Mouse (Mus musculus) liver, adult 2 months (tissue): ENCODE measurements around the gene Trio. TPM values are rescaled to one million over a fixed set of nuclear protein-coding genes. Genes with fewer than 3 reads are reported as not detected.

Experiments
- DNase-seq: peaks from one replicate; pipeline ENCODE4 v3.0.0-alpha.2; 2011; ENCODE audit warnings: low read depth, low spot score; ENCODE audit errors: extremely low read depth
- H3K27ac ChIP-seq: fragments of 200-500 bp; replicated peaks from 2 replicates; pipeline ENCODE4 v1.5.1; 2012; ENCODE audit warnings: low read depth, mild to moderate bottlenecking, control low read depth, inconsistent platforms, low read length; ENCODE audit not compliant: insufficient read depth
- H3K27me3 ChIP-seq: fragments of 200-500 bp; 2 replicates; pipeline ENCODE4 v1.6.1; 2012; ENCODE audit warnings: mild to moderate bottlenecking, moderate library complexity, low read length, inconsistent platforms; ENCODE audit not compliant: control insufficient read depth, insufficient read depth
- H3K36me3 ChIP-seq: fragments of 200-500 bp; 2 replicates; pipeline ENCODE4 v1.6.1; 2012; ENCODE audit warnings: low read length, inconsistent platforms; ENCODE audit not compliant: control insufficient read depth, insufficient read depth
- H3K4me1 ChIP-seq: fragments of 200-500 bp; 2 replicates; pipeline ENCODE4 v1.6.1; 2011; ENCODE audit warnings: low read length; ENCODE audit not compliant: control insufficient read depth, insufficient read depth
- H3K4me3 ChIP-seq: fragments of 200-500 bp; 2 replicates; pipeline ENCODE4 v1.5.1; 2011; ENCODE audit warnings: low read depth, mild to moderate bottlenecking, control low read depth, low read length, moderate library complexity; ENCODE audit not compliant: insufficient read depth
- H3K79me2 ChIP-seq: fragments of 200-500 bp; 2 replicates; pipeline ENCODE4 v1.6.1; 2012; ENCODE audit warnings: inconsistent platforms, mild to moderate bottlenecking, low read length, moderate library complexity; ENCODE audit not compliant: control insufficient read depth, insufficient read depth
- H3K9ac ChIP-seq: fragments of 200-500 bp; 2 replicates; pipeline ENCODE4 v1.6.1; 2012; ENCODE audit warnings: low read depth, mild to moderate bottlenecking, control low read depth, inconsistent platforms, low read length
- CTCF ChIP-seq: fragments of 200-500 bp; IDR thresholded peaks from 2 replicates; pipeline ENCODE4 v1.5.1; 2011; ENCODE audit warnings: low read depth, low read length, control low read depth
- POLR2A ChIP-seq: fragments of 200-500 bp; IDR thresholded peaks from 2 replicates; pipeline ENCODE4 v1.6.1; 2011; ENCODE audit warnings: low read length, control low read depth; ENCODE audit not compliant: insufficient read depth; ENCODE audit errors: extremely low read depth
- WGBS: fragments of 180-500 bp; shearing (Covaris S2); methylation state at CpG from one replicate; pipeline ENCODE4 v1.1.7; 2018; 5-methylcytosine and 5-hydroxymethylcytosine counted together
- polyA plus RNA-seq: library from polyadenylated mRNA; depleted of rRNA; stranded (reverse); fragments of >200 nt; gene quantifications from 2 replicates; pipeline ENCODE4 v1.2.3, GENCODE M21; 2012
- total RNA-seq: library from RNA; depleted of rRNA; stranded (reverse); fragments of >200 nt; gene quantifications from 2 replicates; pipeline ENCODE4 v1.2.3, GENCODE M21; 2014

Trio gene
- total and polyA plus RNA-seq, 2 experiments, result 10.6 to 17.9 TPM

- no peak overlapping the region for H3K27ac ChIP-seq
- H3K4me3 ChIP-seq, result no peak overlapping the region
- no peaks in the 10 kb centered on the region for H3K27me3 ChIP-seq
- no peaks in the 10 kb centered on the region for H3K4me1 ChIP-seq
- no peaks in the 10 kb centered on the region for H3K79me2 ChIP-seq
- no peak overlapping the region for H3K9ac ChIP-seq
- no peak for DNase-seq
- H3K36me3 ChIP-seq, result peaks cover 29% of the 10 kb centered on the region
- 87% methylated on average over 8 of the region's 8 CpGs for WGBS
- no peak for TF ChIP-seq POLR2A
- TF ChIP-seq CTCF, result no peak
Observed at GRCm38 (mm10) chr15:27748739-27749138, 276.9 kb downstream of the Trio start.

- 93% methylated on average over 18 of the region's 18 CpGs for WGBS
- Histone ChIP-seq H3K36me3 (peaks cover 35% of the 10 kb centered on the region), H3K4me3 (no peak overlapping the region), H3K9ac (no peak overlapping the region), H3K27ac (no peak overlapping the region), H3K4me1 (no peaks in the 10 kb centered on the region), H3K79me2 (no peaks in the 10 kb centered on the region), H3K27me3 (no peaks in the 10 kb centered on the region)
- TF ChIP-seq CTCF (no peak), POLR2A (no peak)
- no peak for DNase-seq
Observed at GRCm38 (mm10) chr15:27747512-27747911, 278.1 kb downstream of the Trio start.

- H3K27ac ChIP-seq, result no peak overlapping the region
- no peak for TF ChIP-seq CTCF
- no peak for TF ChIP-seq POLR2A
- no peaks in the 10 kb centered on the region for H3K27me3 ChIP-seq
- peaks cover 33% of the 10 kb centered on the region for H3K36me3 ChIP-seq
- H3K4me1 ChIP-seq, result no peaks in the 10 kb centered on the region
- DNase-seq, result no peak
- WGBS, result 92% methylated on average over 5 of the region's 5 CpGs
- no peak overlapping the region for H3K4me3 ChIP-seq
- no peaks in the 10 kb centered on the region for H3K79me2 ChIP-seq
- H3K9ac ChIP-seq, result no peak overlapping the region
Observed at GRCm38 (mm10) chr15:27744995-27745394, 280.7 kb downstream of the Trio start.

GRCm38 (mm10) chr15:27740080-27740479 is 285.6 kb downstream of the Trio start:
- 97% methylated on average over 7 of the region's 7 CpGs for WGBS
- Histone ChIP-seq H3K4me1 (no peaks in the 10 kb centered on the region), H3K27me3 (no peaks in the 10 kb centered on the region), H3K27ac (no peak overlapping the region), H3K9ac (no peak overlapping the region), H3K79me2 (no peaks in the 10 kb centered on the region), H3K4me3 (no peak overlapping the region), H3K36me3 (peaks cover 25% of the 10 kb centered on the region)
- DNase-seq, result no peak
- TF ChIP-seq POLR2A, result no peak
- no peak for TF ChIP-seq CTCF

GRCm38 (mm10) chr15:27731818-27732217 is 293.8 kb downstream of the Trio start:
- Histone ChIP-seq H3K27ac (no peak overlapping the region), H3K27me3 (no peaks in the 10 kb centered on the region), H3K79me2 (no peaks in the 10 kb centered on the region), H3K9ac (no peak overlapping the region), H3K4me3 (no peak overlapping the region), H3K36me3 (peaks cover 9% of the 10 kb centered on the region; the same call in 1 of the 2 replicates), H3K4me1 (no peaks in the 10 kb centered on the region)
- DNase-seq, result no peak
- TF ChIP-seq POLR2A, result no peak
- WGBS, result 89% methylated on average over 4 of the region's 4 CpGs

- no peaks in the 10 kb centered on the region for H3K27me3 ChIP-seq
- no peak overlapping the region for H3K9ac ChIP-seq
- H3K79me2 ChIP-seq, result no peaks in the 10 kb centered on the region
- no peak for DNase-seq
- WGBS, result 70% methylated on average over 6 of the region's 6 CpGs
- TF ChIP-seq POLR2A (no peak), CTCF (no peak)
- H3K4me3 ChIP-seq, result no peak overlapping the region
- no peaks in the 10 kb centered on the region for H3K36me3 ChIP-seq
- no peaks in the 10 kb centered on the region; the same call in 1 of the 2 replicates for H3K4me1 ChIP-seq
- no peak overlapping the region for H3K27ac ChIP-seq
Observed at GRCm38 (mm10) chr15:27726228-27726627, 299.4 kb downstream of the Trio start.
